Mouse (Mus musculus) thymus, postnatal 25 days (tissue): Measurements from ENCODE around the gene Vamp4.
"Not testable (repeated sequence)": the region's sequence is repeated elsewhere in the genome, so short reads cannot be mapped to it uniquely, and the experiment has no call there.

ENCODE experiments used
- DNase-seq: peaks from one replicate; pipeline ENCODE4 v3.0.0; 2022

The Vamp4 gene

DNA sequence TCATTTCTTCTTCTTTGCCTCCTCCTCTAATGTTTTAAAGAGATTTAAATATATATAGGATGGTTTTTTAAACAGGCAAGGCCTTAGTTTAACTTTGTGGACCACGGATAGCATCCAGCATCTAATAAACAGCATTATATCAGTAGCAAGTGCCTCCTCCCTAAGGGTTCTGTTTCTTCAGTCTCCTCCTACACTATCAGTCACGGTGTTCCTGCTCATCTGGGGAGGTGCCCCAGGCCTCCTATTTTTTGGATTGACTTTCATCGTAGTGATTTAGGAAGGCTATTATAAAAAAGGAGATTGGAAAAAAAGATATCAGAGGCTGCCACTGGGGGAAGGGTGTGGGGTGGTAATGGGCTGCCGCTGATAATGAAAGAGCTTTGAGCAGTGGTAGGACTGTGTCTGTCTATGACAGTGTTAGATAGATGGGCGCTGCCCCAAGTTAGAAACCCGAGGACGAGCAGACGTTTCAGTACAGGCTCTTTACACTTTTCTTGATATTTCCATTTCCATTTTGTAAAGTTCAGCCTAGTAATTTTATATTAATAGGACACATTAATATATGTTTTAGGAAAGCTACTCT lies 20.2 kb downstream of the Vamp4 start:
- DNase-seq: no peak

DNA sequence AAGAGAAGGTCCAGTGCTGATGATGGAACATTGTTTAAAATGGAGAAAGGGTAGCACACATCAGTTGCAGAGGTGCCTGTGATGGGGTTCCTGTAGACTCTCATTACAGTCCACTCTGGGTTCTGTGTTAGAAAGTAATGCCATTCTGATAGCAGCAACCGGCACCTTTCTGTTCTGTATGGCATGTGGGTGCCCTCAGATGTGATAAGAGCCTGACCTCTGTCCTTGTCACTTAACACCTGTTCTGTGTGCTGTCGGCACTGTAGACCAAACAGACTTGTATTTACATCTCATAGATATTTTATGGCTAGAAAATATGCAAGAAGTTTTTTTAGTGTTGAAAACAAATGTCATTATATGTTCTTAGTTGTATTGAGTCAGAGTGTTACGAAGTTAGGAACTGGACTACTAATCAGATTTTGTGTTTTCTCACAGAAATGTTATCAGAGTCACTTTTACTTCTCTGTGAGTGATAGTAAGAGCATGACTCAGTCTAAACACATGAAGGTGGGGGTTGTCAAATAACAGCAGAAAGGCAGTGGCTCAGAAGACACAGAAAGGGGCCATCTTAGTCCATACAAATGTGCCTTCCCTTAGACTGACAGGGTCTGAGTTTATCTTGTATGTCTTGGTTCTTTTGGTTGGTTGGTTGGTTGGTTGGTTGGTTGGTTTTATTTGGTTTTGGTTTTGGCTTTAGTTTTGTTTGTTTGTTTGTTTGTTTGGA lies 27.2 kb downstream of the Vamp4 start:
- no peak for DNase-seq

DNA sequence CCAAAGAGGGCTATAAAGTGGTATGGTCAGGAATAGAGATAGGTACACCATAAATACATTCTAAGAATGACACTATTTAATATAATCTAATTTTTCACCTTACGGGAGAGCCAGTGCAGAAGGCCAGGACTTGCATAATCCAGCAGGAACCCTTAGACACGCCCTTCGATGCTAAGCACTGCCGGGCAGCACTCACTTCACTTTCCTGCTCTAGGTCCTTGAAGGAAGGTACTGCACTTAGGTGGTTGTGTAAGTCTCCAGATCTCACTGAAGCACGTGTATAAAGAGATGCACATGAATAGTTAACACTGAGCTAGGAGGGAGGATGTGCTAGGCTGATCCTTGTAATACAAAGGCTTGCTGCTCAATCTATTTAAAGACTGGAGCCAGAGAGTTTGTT lies 29.3 kb downstream of the Vamp4 start:
- DNase-seq: no peak

DNA sequence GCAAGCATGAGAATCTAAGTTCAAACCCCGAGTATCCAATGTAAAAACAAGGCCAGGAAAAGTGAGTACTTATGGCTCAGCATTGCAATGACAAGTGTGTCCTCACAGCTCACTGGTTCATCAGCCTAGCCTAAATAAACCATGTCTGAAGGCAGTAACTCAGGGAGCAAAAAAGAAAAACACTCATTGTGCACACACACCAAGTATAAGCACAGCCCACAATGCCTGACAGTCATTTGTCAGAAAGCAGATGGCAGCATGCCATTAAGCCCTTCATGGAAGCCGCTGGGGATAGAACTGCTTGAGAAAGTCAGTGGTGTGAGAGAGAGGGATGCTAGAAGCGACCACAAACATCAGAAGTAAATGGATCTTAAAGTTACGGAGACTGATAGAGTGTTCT lies 31.0 kb downstream of the Vamp4 start:
- no peak for DNase-seq

DNA sequence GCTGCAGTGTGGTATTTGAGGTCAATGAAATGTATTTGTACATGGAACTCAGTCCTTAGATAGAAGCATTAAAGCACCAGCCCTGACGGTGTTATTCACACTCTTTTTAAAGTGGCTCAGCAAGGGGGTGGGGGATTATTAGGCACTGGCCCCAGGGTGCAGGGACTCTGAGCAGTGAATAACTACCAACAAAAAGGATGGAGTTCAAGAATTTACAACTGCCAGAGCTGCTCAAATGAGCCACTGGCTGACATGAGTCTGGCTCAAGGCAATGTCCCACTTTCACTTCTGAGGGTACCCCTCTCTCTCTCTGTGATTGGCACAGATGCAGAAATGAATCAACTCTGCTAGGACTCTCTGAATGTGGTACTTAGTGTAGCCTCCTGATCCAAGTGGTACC lies 37.8 kb downstream of the Vamp4 start:
- DNase-seq: no peak

DNA sequence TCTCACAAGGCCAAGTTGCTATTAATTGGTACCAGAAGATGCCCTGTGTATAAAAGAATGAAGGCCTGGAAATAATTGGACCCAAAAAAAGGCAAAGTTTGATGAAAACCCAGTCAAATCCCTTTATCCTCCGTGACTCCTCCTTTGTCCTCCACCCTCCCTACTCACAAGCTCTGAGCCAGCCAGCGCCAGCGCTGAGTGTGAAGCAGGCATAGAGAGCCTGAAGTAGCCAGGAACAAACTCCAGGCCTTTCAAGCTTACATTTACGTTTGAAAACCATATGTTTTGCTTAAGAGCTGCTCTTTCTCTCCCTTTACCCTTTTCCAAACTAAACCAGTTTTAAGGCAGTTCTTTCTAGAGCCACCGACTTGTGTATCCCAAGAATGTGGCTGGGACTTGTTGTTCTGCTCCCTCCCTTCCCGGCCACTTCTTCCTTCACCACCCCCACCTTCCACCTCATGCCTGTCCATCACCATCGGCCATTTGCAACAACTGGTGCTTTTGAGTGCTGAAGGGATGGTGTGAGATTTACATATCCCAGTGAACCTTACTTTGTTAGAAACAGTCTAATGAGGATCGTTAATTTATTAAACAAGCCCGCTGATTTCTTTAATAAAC lies 39.4 kb downstream of the Vamp4 start:
- no peak for DNase-seq

DNA sequence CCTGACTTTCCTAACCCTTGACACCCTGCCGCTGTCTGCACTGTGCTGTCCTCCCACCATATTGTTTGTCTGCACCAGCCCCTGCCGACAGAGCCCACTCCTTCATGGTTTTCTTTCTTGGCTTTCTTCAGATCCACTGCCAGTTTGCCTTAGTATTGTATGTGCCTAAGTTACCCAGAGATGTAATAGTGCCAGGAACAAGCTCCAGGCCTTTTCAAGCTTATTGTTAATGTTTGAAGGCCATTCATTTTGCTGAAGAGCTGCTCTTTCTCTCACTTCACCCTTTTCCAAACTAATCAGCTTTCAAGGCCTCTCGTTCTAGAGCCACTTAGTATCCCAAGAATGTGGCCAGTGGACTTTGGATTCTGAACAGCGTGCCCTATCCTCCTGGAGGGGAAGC lies 40.9 kb downstream of the Vamp4 start:
- no peak for DNase-seq

DNA sequence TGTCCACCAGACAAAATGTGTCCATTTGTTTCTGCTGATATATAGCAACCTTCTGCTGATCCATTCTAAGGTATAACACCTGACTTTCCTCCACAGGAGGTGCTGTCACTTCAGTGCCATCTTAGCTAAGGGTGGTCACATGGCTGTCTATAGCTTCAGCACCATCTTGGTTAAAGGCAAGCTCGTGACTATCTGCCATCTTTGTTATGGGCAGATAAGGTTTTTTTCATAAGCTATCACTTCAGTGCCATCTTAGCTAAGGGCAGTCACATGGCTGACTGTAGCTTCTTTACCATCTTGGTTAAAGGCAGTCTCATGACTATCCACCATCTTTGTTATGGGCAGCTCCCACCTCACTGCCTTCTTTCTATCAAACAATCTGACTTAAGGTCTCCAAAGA lies 45.2 kb downstream of the Vamp4 start:
- DNase-seq: peak; percentile 5

DNA sequence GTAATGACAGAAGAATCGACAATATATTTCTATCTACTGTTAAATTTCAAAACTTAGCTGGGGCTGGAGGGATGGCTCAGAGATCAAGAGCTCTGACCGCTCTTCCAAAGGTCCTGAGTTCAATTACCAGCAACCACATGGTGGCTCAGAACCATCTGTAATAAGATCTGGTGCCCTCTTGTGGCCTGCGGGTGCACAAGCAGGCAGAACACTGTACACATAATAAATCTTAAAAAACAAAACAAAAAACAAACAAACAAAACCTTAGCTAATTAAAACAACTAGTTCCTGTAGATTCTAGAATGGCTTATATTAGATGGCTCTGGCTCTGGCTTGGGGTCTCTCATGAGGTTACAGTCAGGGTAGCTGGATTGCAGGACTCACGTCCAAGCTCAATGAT lies 50.2 kb downstream of the Vamp4 start:
- DNase-seq: peak; percentile 9

DNA sequence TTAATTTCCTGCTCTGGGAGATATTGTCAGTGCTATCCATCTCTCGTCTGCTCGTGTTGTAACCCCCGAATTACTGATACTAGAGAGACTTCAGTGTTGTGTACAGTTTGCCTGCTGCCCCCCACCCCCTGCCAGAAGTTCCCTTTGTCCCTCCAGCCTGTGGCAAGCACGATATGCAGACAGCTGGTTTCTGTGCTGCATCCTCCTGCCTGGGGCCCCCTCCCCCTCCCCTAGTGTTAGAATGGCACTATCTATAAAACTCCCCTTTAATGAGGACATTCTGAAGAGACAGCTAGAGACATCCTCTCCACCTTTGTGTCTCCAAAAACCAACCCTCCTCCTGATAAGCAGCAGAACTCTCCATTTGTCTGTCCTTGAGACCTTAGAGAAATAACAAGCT lies 53.6 kb downstream of the Vamp4 start:
- DNase-seq: no peak

DNA sequence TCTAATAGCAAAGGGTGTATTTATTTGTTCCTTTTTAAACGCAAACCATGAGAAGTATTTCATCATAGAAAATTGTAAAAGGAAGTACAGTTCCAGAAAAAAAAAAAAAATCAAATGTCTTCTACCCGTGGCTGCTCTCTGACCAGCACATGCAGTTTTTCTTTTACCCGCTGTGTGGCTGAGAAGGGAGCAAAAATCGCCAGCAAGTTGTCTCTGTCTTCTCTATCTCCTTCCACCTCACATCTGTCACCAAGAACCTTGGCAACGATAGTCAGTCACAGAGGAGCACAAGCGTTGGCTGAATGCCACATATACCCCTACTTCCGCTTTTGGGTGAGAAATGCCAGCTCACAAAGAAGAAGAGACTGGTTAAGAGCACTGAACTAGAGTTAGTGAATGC lies 54.9 kb downstream of the Vamp4 start:
- peak; percentile 31 for DNase-seq

DNA sequence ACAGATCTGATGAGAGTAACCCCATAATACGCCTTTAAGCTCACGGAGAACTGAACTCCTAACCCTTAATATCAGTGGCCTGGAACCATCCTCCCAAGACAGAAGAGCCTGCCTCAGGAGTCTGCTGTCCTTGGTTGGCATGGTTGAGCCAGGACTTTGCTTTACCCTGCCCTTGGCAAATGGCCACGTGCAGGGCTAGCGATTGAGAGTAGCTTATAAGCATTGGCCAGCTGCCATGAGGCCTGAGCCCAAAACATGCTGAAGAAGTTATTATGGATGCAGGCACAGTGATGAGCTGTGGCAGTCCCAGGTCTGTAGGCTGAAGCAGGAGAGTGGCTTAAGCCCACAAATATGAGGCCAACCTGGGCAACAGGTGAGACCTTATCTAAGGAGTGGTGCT lies 57.5 kb downstream of the Vamp4 start:
- DNase-seq: not testable (repeated sequence)

DNA sequence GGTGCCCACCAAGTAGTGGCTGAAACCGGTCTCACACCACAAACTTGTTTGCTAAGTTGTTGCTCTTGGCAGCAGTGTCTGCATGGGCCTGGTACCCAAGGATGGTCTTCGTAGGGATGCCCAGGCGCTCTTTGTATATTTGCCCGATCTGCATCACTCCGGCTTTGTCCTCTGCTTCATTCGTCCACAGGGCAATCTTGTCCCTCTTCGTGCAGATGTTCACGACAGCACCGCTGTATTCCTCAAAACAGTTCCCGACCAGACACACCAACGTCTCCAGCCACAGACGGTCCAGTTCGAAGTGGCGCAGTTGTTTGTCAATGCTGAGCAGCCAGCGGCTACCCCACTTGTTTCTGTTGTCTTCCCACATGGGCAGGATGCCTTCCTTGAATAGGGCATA lies 58.0 kb downstream of the Vamp4 start:
- DNase-seq: not testable (repeated sequence)

DNA sequence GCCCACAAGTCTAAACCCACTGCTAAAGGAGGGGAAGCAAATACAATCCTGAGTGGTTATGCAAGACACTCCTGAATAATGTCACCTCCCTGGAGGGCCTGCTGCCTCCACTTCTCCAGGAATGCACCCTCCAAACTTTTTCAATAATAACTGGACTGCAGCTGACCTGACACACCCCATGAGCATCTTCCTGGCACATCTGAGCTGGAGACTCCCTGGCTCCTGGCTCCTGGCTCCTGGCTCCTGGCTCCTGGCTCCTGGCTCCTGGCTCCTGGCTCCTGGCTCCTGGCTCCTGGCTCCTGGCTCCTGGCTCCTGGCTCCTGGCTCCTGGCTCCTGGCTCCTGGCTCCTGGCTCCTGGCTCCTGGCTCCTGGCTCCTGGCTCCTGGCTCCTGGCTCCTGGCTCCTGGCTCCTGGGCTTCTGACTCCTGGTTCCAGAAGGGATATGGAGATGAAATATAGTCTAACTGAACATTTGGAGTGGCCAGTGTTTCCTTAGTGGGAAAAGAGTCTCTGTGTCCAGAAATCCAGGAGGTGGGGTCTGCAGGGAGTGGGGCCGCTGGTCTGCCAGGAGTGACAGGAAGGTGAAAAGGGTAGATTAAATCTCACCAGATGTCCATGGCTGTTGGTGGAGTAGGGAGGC lies 65.1 kb downstream of the Vamp4 start:
- DNase-seq: not testable (repeated sequence)

DNA sequence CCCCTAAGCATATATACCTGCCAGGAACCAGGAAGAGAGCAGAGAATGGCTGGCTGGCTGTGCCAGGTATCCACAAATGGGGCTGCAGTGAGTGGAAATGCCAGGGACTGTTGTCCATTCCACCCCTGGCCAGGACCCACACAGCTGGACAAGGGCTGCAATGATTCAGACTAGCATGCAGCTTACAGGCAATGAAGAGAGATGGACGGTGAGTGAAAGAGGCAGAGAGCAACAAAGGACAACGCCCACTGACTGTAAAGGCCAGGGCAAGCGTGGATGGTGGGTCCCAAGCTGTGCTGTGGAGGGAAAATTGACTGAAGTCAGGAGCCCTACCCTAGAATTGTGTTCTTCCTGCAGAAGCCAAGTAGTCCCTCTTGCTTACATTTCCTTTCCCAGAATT lies 66.2 kb downstream of the Vamp4 start:
- DNase-seq: no peak

DNA sequence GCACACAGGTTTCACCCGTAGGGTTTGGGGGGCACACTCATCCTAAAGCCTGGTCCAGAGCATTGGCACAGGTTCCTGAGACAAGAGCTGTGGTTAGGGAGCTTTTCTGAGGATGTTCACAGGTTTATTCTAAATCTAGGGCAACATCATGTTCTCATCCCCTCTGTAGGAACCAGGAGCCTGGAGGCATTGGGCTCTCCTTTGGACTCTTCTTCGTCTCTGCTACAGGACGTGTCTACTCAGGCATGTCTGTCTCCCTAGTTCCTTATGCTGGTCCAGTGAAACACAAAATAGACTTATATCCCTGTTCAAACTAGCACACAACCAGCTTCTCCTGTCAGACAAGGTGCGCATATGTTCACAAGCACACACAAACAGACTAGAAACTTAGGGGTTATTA lies 68.2 kb downstream of the Vamp4 start:
- DNase-seq: no peak

DNA sequence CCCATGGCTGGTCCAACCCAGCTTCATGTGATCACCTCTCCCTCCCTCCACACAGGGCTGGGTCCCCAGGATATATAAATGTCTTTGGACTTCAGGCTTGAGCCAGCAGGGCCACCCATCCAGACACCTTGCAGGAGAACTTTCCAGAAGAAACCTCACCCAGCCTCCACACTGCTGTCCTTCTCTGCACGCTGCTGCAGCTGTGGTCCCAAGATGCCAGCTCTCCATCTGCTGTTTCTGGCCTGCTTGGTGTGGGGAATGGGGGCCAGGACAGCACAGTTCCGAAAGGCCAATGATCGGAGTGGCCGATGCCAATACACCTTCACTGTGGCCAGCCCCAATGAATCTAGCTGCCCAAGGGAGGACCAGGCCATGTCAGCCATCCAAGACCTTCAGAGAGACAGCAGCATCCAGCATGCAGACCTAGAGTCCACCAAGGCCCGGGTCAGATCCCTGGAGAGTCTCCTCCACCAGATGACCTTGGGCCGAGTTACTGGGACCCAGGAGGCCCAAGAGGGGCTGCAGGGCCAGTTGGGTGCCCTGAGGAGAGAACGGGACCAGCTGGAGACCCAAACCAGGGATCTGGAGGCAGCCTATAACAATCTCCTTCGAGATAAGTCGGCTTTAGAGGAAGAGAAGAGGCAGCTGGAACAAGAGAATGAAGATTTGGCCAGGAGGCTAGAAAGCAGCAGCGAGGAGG lies 68.9 kb downstream of the Vamp4 start, which contains the start of gene Myoc:
Gene Myoc (plus strand): TSS at position 105 of the 700 bp plus-strand sequence.
- DNase-seq: no peak

DNA sequence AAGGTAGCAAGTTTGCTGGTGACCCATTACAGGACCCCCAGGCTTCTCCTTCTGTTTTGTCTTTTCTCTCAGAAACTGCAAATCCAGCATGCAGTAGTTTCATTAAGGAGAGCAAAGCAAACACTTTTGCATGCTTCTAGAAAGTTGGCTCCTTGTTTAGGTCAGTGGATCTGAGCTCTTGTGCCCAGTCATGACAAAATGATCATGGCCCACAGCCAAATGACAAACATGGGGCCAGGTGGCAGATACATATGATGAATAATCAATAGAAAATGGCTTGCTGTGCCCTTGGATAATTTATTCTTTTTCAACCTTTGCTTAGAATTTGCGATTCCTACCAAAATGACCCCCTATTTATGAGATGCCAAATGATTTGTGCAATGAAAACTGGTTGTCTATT lies 69.5 kb downstream of the Vamp4 start:
- no peak for DNase-seq

DNA sequence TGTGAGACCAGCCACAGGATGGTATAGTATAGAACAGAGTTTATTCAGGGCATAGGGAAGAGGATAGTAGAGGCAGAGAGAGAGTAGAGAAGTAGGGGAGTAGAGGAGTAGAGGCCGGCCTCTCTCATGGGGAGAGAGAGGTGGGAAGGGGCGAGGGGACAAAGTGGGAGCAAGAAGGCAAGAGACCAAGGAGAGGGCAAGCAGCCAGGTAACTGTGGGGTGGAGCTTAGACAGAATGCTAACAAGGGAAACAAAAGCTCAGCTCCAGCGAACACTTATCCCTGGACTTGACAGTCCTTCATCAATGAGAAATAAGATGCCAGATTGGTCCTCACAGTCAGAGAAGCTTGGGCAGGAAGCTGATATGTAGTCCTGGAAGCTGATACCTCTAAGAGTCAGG lies 72.3 kb downstream of the Vamp4 start:
- no peak for DNase-seq

DNA sequence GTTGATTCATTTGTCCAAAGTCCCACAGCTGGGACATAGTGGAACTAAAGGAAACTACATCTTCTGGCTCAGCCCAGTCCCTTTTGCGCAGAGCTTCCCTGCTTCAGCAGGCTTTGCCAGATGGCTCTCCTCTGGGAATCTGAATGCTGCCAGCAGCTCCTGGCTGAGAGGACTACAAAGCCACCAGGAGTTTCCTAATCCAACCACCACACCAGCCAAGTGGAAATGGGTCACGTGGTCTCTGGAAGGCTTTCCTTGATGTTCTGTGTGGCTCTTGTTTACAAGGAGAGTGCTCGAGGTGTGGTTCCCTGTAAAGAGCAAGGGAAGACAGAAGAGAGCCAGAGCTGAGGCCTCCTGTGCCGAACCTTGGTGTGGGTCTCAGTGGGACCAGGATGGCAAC lies 73.4 kb downstream of the Vamp4 start:
- no peak for DNase-seq

DNA sequence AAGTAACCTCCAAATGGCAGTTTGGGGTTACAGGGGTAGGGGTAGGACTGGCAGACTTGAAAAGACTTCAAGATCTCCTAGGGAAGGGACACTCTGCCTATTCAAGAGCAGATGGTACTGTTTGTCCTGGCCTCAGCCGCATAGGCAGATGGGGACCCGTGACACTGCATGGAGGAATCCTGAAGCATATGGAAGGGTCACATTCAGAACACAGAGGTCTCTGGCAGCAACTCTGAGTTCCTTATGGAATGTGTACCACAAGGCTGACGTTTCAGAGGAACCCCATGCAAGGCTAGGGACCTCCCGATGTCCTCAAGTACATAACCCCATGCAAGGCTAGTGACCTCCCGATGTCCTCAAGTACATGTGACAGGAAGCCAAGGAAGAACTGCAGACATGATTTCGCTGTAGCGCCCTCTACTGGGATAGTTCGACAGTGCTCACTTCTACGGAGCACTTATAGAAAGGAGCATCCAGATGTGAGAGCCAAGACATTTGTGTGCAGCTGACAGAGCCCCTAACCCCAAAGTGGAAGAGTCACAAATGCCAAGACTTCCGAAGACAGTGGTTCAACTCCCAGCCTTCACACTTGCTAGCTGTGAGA lies 75.9 kb downstream of the Vamp4 start:
- DNase-seq: peak; percentile 44

DNA sequence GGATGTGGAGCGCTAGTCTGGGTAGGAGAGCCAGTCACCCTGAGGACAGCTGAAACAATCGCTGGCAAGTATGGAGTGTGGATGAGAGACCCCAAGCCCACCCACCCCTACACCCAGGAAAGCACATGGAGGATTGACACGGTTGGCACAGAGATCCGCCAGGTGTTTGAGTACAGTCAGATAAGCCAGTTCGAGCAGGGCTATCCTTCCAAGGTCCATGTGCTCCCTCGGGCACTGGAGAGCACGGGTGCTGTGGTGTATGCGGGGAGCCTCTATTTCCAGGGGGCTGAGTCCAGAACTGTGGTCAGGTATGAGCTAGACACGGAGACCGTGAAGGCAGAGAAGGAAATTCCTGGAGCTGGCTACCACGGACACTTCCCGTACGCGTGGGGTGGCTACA lies 78.1 kb downstream of the Vamp4 start:
- DNase-seq: no peak
